Mouse (Mus musculus): ENCODE data around the gene Prkce.

GRCm38 (mm10) chr17:86494895-86495294 is 327.3 kb downstream of the Prkce start:
- TF ChIP-seq MAFK (IDR thresholded peaks at IDR 0.05; ENCODE audit: insufficient read depth, low read depth, low read length) (no peak), HCFC1 (IDR thresholded peaks at IDR 0.05; ENCODE audit: borderline replicate concordance, insufficient read depth, low read length) (no peak), ZC3H11A (IDR thresholded peaks at IDR 0.05; ENCODE audit: borderline replicate concordance, low read depth, low read length) (no peak), CHD2 (IDR thresholded peaks at IDR 0.05; ENCODE audit: low read depth, low read length) (no peak), ZNF384 (IDR thresholded peaks at IDR 0.05; ENCODE audit: low read depth, low read length) (no peak)
